Mouse (Mus musculus) CH12.LX (cell line): ENCODE results near the gene Ctrb1. TPM values are rescaled to one million over a fixed set of nuclear protein-coding genes. Genes with fewer than 3 reads are reported as not detected.
A peak's percentile ranks its signal among the peaks of the same experiment; 100 is the strongest.

Experiments used
- DNase-seq: peaks from one replicate; pipeline ENCODE4 v3.0.0-alpha.2; 2013; ENCODE audit errors: extremely low read depth
- H3K27ac ChIP-seq: 2 replicates; pipeline ENCODE4 v1.5.1; 2012; ENCODE audit warnings: low read depth, mild to moderate bottlenecking, control low read depth, moderate library complexity; ENCODE audit not compliant: insufficient read depth
- H3K27me3 ChIP-seq: replicated peaks from 2 replicates; pipeline ENCODE3; 2012; ENCODE audit warnings: inconsistent platforms
- H3K36me3 ChIP-seq, 2 experiments: replicated peaks in 1 of 2; 2 replicates each; pipeline versions ENCODE3 to v1.6.1; 2012; ENCODE audit warnings: inconsistent platforms in 1 of 2, low read length in 1 of 2, mild to moderate bottlenecking in 1 of 2, mixed read lengths in 1 of 2, moderate library complexity in 1 of 2; ENCODE audit not compliant: control insufficient read depth in 1 of 2, insufficient read depth in 1 of 2
- H3K4me1 ChIP-seq, 2 experiments: 2 replicates each; pipeline ENCODE4 v1.6.1; 2012; ENCODE audit warnings: inconsistent platforms in 1 of 2, moderate library complexity in 1 of 2; ENCODE audit not compliant: insufficient read depth in 2 of 2, control insufficient read depth in 1 of 2
- H3K4me2 ChIP-seq: 2 replicates; pipeline ENCODE4 v1.6.1; 2012; ENCODE audit warnings: low read depth, mild to moderate bottlenecking, control low read depth; ENCODE audit not compliant: poor library complexity, insufficient read depth, severe bottlenecking
- H3K4me3 ChIP-seq, 3 experiments: fragments of 150-350 bp in 1 of 3; sonication (generic) in 1 of 3; replicated peaks in 1 of 3; 2 replicates each; pipeline versions ENCODE3 to v1.5.1; 2011 to 2012; ENCODE audit warnings: low read depth in 2 of 3, low read length in 2 of 3, mild to moderate bottlenecking in 2 of 3, moderate library complexity in 2 of 3, control low read depth in 1 of 3, improper control_type of control experiment in 1 of 3, inconsistent platforms in 1 of 3, mixed read lengths in 1 of 3; ENCODE audit not compliant: poor library complexity in 1 of 3
- H3K79me2 ChIP-seq: replicated peaks from 2 replicates; pipeline ENCODE4 v1.6.1; 2012; ENCODE audit warnings: mild to moderate bottlenecking, moderate library complexity; ENCODE audit not compliant: control insufficient read depth, poor library complexity, insufficient read depth, severe bottlenecking; ENCODE audit errors: extremely low read depth
- H3K9ac ChIP-seq: 2 replicates; pipeline ENCODE4 v1.6.1; 2012; ENCODE audit warnings: low read depth, mild to moderate bottlenecking, control low read depth, moderate library complexity; ENCODE audit not compliant: insufficient read depth
- H3K9me3 ChIP-seq: replicated peaks from 2 replicates; pipeline ENCODE3; 2012; ENCODE audit warnings: low read length, inconsistent platforms, mixed read lengths
- CHD1 ChIP-seq: IDR thresholded peaks from 2 replicates; pipeline ENCODE4 v1.6.1; 2012; ENCODE audit warnings: low read depth, low read length, improper control_type of control experiment, inconsistent platforms
- CHD2 ChIP-seq: IDR thresholded peaks from 2 replicates; pipeline ENCODE4 v1.6.1; 2011; ENCODE audit warnings: low read length, improper control_type of control experiment
- CTCF ChIP-seq, 2 experiments: IDR thresholded peaks in 1 of 2; conservative IDR thresholded peaks in 1 of 2; 2 replicates each; pipeline ENCODE4 v1.5.1; 2011 to 2012; ENCODE audit warnings: low read depth in 2 of 2, low read length in 2 of 2, improper control_type of control experiment in 1 of 2, inconsistent platforms in 1 of 2, mild to moderate bottlenecking in 1 of 2, moderate library complexity in 1 of 2
- EP300 ChIP-seq: IDR thresholded peaks from 2 replicates; pipeline ENCODE4 v1.6.1; 2011; ENCODE audit warnings: low read length, improper control_type of control experiment
- ETS1 ChIP-seq: conservative IDR thresholded peaks from 2 replicates; pipeline ENCODE4 v1.6.1; 2012; ENCODE audit warnings: low read depth, mild to moderate bottlenecking, inconsistent platforms, low read length, improper control_type of control experiment, moderate library complexity
- HCFC1 ChIP-seq: IDR thresholded peaks from 2 replicates; pipeline ENCODE4 v1.6.1; 2012; ENCODE audit warnings: low read depth, mild to moderate bottlenecking, inconsistent platforms, low read length, improper control_type of control experiment
- JUND ChIP-seq: conservative IDR thresholded peaks from 2 replicates; pipeline ENCODE4 v1.6.1; 2011; ENCODE audit warnings: low read depth, low read length, improper control_type of control experiment
- KAT2A ChIP-seq: IDR thresholded peaks from 2 replicates; pipeline ENCODE4 v1.6.1; 2012; ENCODE audit warnings: low read length, improper control_type of control experiment, inconsistent platforms; ENCODE audit not compliant: insufficient replicate concordance
- MXI1 ChIP-seq: IDR thresholded peaks from 2 replicates; pipeline ENCODE4 v1.6.1; 2011; ENCODE audit warnings: mild to moderate bottlenecking, low read depth, low read length, improper control_type of control experiment
- PAX5 ChIP-seq: IDR thresholded peaks from 2 replicates; pipeline ENCODE4 v1.6.1; 2012; ENCODE audit warnings: low read length, inconsistent platforms, mixed read lengths
- POLR2AphosphoS2 ChIP-seq: IDR thresholded peaks from 2 replicates; pipeline ENCODE4 v1.6.1; 2011; ENCODE audit warnings: low read depth, low read length, improper control_type of control experiment
- RAD21 ChIP-seq: IDR thresholded peaks from 2 replicates; pipeline ENCODE4 v1.6.1; 2011; ENCODE audit warnings: low read depth, mild to moderate bottlenecking, low read length, improper control_type of control experiment, moderate library complexity
- SMC3 ChIP-seq: IDR thresholded peaks from 2 replicates; pipeline ENCODE4 v1.6.1; 2011; ENCODE audit warnings: low read depth, low read length, improper control_type of control experiment
- TBP ChIP-seq: conservative IDR thresholded peaks from 2 replicates; pipeline ENCODE4 v1.6.1; 2011; ENCODE audit warnings: low read depth, low read length, improper control_type of control experiment
- TCF12 ChIP-seq: IDR thresholded peaks from 2 replicates; pipeline ENCODE4 v1.6.1; 2014; ENCODE audit warnings: low read depth, mild to moderate bottlenecking, inconsistent platforms, low read length, improper control_type of control experiment
- UBTF ChIP-seq: IDR thresholded peaks from 2 replicates; pipeline ENCODE4 v1.6.1; 2012; ENCODE audit warnings: low read depth, mild to moderate bottlenecking, inconsistent platforms, low read length, improper control_type of control experiment, moderate library complexity
- ZKSCAN1 ChIP-seq: IDR thresholded peaks from 2 replicates; pipeline ENCODE4 v1.6.1; 2012; ENCODE audit warnings: low read depth, inconsistent platforms, low read length, improper control_type of control experiment, borderline replicate concordance
- ZMIZ1 ChIP-seq: IDR thresholded peaks from 2 replicates; pipeline ENCODE4 v1.6.1; 2012; ENCODE audit warnings: low read depth, mild to moderate bottlenecking, inconsistent platforms, low read length, improper control_type of control experiment
- dilution Hi-C: fragments of 300-500 bp; cut with MboI; formaldehyde crosslinking; loops from 2 replicates; pipeline ENCODE4 v1.14.3; 2020; ENCODE audit warnings: low sequenced_read_pairs; ENCODE audit not compliant: extremely low pct_unique_long_range_greater_than_20kb, extremely low pct_ligation_motif_present
- in situ Hi-C: fragments of 300-500 bp; cut with MboI; formaldehyde crosslinking; loops from 3 replicates; pipeline ENCODE4 v1.14.3; 2019; ENCODE audit warnings: low sequenced_read_pairs, low pct_ligation_motif_present, low pct_unique_long_range_greater_than_20kb, mixed read lengths
- polyA plus RNA-seq: library from polyadenylated mRNA; unstranded; fragments of >175 nt; gene quantifications from 2 replicates; pipeline ENCODE4 v1.2.1, GENCODE M21; 2012; ENCODE audit warnings: low read depth; ENCODE audit not compliant: insufficient read length
- total RNA-seq, 2 experiments: library from RNA; depleted of rRNA; stranded (reverse); fragments of 300-350 nt in 1 of 2; fragments of >200 nt in 1 of 2; gene quantifications; 2 replicates each; pipeline ENCODE4 v1.2.3; 2012 to 2014

The Ctrb1 gene
- total and polyA plus RNA-seq, 3 experiments = not detected

DNA sequence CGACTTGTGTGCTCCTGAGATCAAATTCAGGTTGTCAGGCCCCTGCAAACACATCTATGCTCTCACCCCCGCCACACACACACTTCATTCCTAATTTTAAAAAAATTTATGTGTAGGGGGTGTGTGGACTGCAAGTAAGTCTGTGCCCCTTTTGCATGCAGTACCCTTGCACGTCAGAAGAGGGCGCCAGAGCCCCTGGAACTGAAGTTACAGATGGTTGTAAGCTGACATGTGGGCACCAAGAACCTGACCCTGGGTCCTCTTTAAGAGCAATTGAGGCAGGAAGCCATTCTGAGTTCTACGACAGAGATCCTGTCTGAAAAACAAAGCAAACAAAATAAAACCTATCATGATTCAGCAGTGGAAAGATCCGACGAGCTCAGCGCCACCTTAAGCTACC is 14.6 kb downstream of the Ctrb1 start:
- in situ Hi-C loops = no loop called here
- peak; percentile 7 for DNase-seq

DNA sequence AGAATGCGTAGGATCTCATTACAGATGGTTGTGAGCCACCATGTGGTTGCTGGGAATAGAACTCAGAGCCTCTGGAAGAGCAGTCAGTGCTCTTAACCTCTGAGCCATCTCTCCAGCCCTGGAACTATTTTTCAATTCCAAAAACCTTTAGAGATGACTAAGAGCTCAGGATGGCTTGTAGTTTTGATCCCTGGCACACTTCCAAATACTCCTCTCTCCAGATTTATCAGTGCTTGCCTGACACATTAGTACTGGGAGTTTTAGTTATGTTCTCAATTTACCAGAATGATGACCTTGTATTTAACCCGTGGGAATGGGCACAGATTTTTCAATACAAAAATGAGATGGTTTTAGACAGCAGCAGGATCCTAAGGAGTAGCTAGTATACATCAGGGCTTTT is 24.1 kb downstream of the Ctrb1 start:
- no peak overlapping the region for H3K9ac ChIP-seq
- dilution Hi-C loops = no loop called here
- TF ChIP-seq ZKSCAN1 (no peak), ZMIZ1 (no peak), CHD1 (no peak), KAT2A (no peak), EP300 (no peak), POLR2AphosphoS2 (no peak), JUND (no peak), TCF12 (no peak)
- TF ChIP-seq, all 38 proteins: peak for 0
- H3K4me3 ChIP-seq = no peak overlapping the region
- H3K36me3 ChIP-seq = peaks cover 15 to 63% of the 10 kb centered on the region in 2 experiments
- DNase-seq = no peak
- H3K27me3 ChIP-seq = no peaks in the 10 kb centered on the region
- H3K79me2 ChIP-seq = no peaks in the 10 kb centered on the region
- peaks cover 5% of the 10 kb centered on the region for H3K9me3 ChIP-seq
- in situ Hi-C loops = no loop called here
- H3K4me1 ChIP-seq = no peaks in the 10 kb centered on the region
- no peak overlapping the region for H3K27ac ChIP-seq
- H3K4me2 ChIP-seq = no peak overlapping the region

More for the DNA sequence above, 14.6 kb downstream of the Ctrb1 start:
- Histone ChIP-seq H3K36me3 (peaks cover 0 to 12% of the 10 kb centered on the region in 2 experiments), H3K4me1 (no peaks in the 10 kb centered on the region), H3K79me2 (no peaks in the 10 kb centered on the region), H3K4me2 (no peak overlapping the region), H3K4me3 (no peak overlapping the region), H3K9ac (no peak overlapping the region), H3K27me3 (peaks cover 4% of the 10 kb centered on the region), H3K27ac (no peak overlapping the region), H3K9me3 (peaks cover 8% of the 10 kb centered on the region)
- dilution Hi-C loops = no loop called here
- peak; percentile 45 to 47 for TF ChIP-seq CTCF (conservative IDR thresholded peaks at IDR 0.05 in 1 of 2, IDR thresholded peaks at IDR 0.05 in 1 of 2; ENCODE audit: low read depth in 2 of 2, low read length in 2 of 2)
- TF ChIP-seq CHD2 = no peak
- no peak for TF ChIP-seq ZMIZ1
- no peak for TF ChIP-seq TCF12
- TF ChIP-seq EP300 = no peak
- no peak for TF ChIP-seq MXI1
- no peak for TF ChIP-seq TBP
- no peak for TF ChIP-seq PAX5

DNA sequence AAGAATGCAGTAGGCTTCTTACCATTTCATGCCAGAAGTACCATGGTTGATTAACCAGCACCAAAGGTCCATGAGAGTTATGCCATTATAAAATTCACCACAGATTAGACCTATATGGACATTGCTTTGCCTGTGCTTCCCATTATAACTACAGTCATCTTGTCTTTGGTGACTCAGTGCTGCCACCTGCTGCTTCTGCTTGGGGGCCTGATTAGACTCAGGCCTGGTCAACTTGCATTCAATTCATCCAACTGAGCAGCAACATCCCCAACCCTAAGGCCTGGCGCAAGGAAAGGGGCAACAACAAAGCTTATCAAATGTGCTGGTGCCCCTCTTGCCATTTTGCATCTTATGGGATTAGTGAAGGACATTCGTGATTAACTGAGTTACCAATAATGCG is 28.3 kb downstream of the Ctrb1 start:
- peak; percentile 53 for DNase-seq
- H3K4me2 ChIP-seq = no peak overlapping the region
- no peak overlapping the region for H3K27ac ChIP-seq
- peaks cover 0 to 19% of the 10 kb centered on the region in 2 experiments; a peak in 2 of 4 replicates for H3K4me1 ChIP-seq
- no peak overlapping the region for H3K9ac ChIP-seq
- H3K9me3 ChIP-seq = no peaks in the 10 kb centered on the region
- peaks cover 3 to 58% of the 10 kb centered on the region in 2 experiments for H3K36me3 ChIP-seq
- no peaks in the 10 kb centered on the region for H3K79me2 ChIP-seq
- no peak for TF ChIP-seq UBTF
- peak; percentile 64 for TF ChIP-seq RAD21
- TF ChIP-seq ETS1 = no peak
- no peak for TF ChIP-seq CHD1
- no peak for TF ChIP-seq HCFC1
- peak; percentile 63 to 82 for TF ChIP-seq CTCF (conservative IDR thresholded peaks at IDR 0.05 in 1 of 2, IDR thresholded peaks at IDR 0.05 in 1 of 2; ENCODE audit: low read depth in 2 of 2, low read length in 2 of 2)
- TF ChIP-seq SMC3 = peak; percentile 76
- dilution Hi-C loops (no loop called here), in situ Hi-C loops (no loop called here)
- no peak overlapping the region for H3K4me3 ChIP-seq
- H3K27me3 ChIP-seq = no peaks in the 10 kb centered on the region
